Mouse (Mus musculus) heart, adult 2 months (tissue): ENCODE data around the gene Brip1.

Source experiments
- EP300 ChIP-seq: fragments of 200-500 bp; IDR thresholded peaks from 2 replicates; pipeline ENCODE4 v1.6.1; 2011; ENCODE audit warnings: low read depth, low read length, control low read depth; ENCODE audit not compliant: insufficient read depth
- POLR2A ChIP-seq: fragments of 200-500 bp; IDR thresholded peaks from 2 replicates; pipeline ENCODE4 v1.6.1; 2011; ENCODE audit warnings: mild to moderate bottlenecking, low read depth, low read length, control low read depth; ENCODE audit not compliant: insufficient read depth

- TF ChIP-seq EP300 (no peak), POLR2A (no peak)
These were observed 161.6 kb downstream of the Brip1 start for GRCm38 (mm10) chr11:86039355-86039754.
